Mouse (Mus musculus) MEL (cell line): ENCODE measurements around the gene Myod1. TPM values are rescaled to one million over a fixed set of nuclear protein-coding genes. Genes with fewer than 3 reads are reported as not detected.

Experiments used
- DNase-seq: peaks from one replicate; pipeline ENCODE4 v3.0.0; 2011; ENCODE audit warnings: low read depth, low spot score
- H3K27ac ChIP-seq: 2 replicates; pipeline ENCODE4 v1.5.1; 2012; ENCODE audit warnings: low read depth, mild to moderate bottlenecking, control low read depth, low read length, moderate library complexity; ENCODE audit not compliant: control insufficient read depth
- H3K27me3 ChIP-seq, 2 experiments: fragments of 150-350 bp in 1 of 2; sonication (generic) in 1 of 2; 2 replicates each; pipeline ENCODE4 v1.6.1; 2012; ENCODE audit warnings: low read length in 2 of 2, mild to moderate bottlenecking in 2 of 2, improper control_type of control experiment in 1 of 2, moderate library complexity in 1 of 2; ENCODE audit not compliant: insufficient read depth in 2 of 2, control insufficient read depth in 1 of 2
- H3K36me3 ChIP-seq, 2 experiments: 2 replicates each; pipeline ENCODE4 v1.6.1; 2012 to 2014; ENCODE audit warnings: low read length in 2 of 2, improper control_type of control experiment in 1 of 2, inconsistent platforms in 1 of 2, mild to moderate bottlenecking in 1 of 2; ENCODE audit not compliant: insufficient read depth in 2 of 2, control insufficient read depth in 1 of 2
- H3K4me1 ChIP-seq, 2 experiments: fragments of 150-350 bp in 1 of 2; sonication (generic) in 1 of 2; 2 replicates each; pipeline ENCODE4 v1.6.1; 2012; ENCODE audit warnings: low read length in 2 of 2, improper control_type of control experiment in 1 of 2, mild to moderate bottlenecking in 1 of 2; ENCODE audit not compliant: insufficient read depth in 2 of 2, control insufficient read depth in 1 of 2
- H3K4me3 ChIP-seq, 2 experiments: fragments of 150-350 bp in 1 of 2; sonication (generic) in 1 of 2; 2 replicates each; pipeline ENCODE4 v1.5.1; 2012; ENCODE audit warnings: low read depth in 2 of 2, low read length in 2 of 2, mild to moderate bottlenecking in 2 of 2, moderate library complexity in 2 of 2, control low read depth in 1 of 2, improper control_type of control experiment in 1 of 2; ENCODE audit not compliant: control insufficient read depth in 1 of 2, insufficient read depth in 1 of 2
- H3K79me2 ChIP-seq: 2 replicates; pipeline ENCODE4 v1.6.1; 2012; ENCODE audit warnings: mild to moderate bottlenecking, low read length, moderate library complexity; ENCODE audit not compliant: control insufficient read depth, poor library complexity, insufficient read depth
- H3K9ac ChIP-seq: 2 replicates; pipeline ENCODE4 v1.6.1; 2012; ENCODE audit warnings: low read depth, mild to moderate bottlenecking, control low read depth, low read length, moderate library complexity; ENCODE audit not compliant: control insufficient read depth, poor library complexity, severe bottlenecking
- H3K9me3 ChIP-seq: fragments of 150-350 bp; sonication (generic); replicated peaks from 2 replicates; pipeline ENCODE4 v1.6.1; 2012; ENCODE audit warnings: mild to moderate bottlenecking, low read length, improper control_type of control experiment, moderate library complexity; ENCODE audit not compliant: insufficient read depth
- BHLHE40 ChIP-seq: IDR thresholded peaks from 2 replicates; pipeline ENCODE4 v1.6.1; 2012; ENCODE audit warnings: low read depth, mild to moderate bottlenecking, inconsistent platforms, low read length, improper control_type of control experiment, borderline replicate concordance
- CHD2 ChIP-seq: IDR thresholded peaks from 2 replicates; pipeline ENCODE4 v1.6.1; 2011; ENCODE audit warnings: low read length, improper control_type of control experiment
- CTCF ChIP-seq, 3 experiments: IDR thresholded peaks in 2 of 3; conservative IDR thresholded peaks in 1 of 3; 2 replicates each; pipeline ENCODE4 v1.5.1; 2011 to 2012; ENCODE audit warnings: low read length in 3 of 3, low read depth in 2 of 3, mild to moderate bottlenecking in 2 of 3, improper control_type of control experiment in 1 of 3, inconsistent platforms in 1 of 3, mixed read lengths in 1 of 3, moderate library complexity in 1 of 3; ENCODE audit not compliant: control insufficient read depth in 1 of 3, insufficient read depth in 1 of 3, poor library complexity in 1 of 3, severe bottlenecking in 1 of 3
- E2F4 ChIP-seq: IDR thresholded peaks from 2 replicates; pipeline ENCODE4 v1.6.1; 2011; ENCODE audit warnings: low read depth, low read length, improper control_type of control experiment, borderline replicate concordance
- ELF1 ChIP-seq: IDR thresholded peaks from 2 replicates; pipeline ENCODE4 v1.6.1; 2014; ENCODE audit warnings: low read depth, mild to moderate bottlenecking, inconsistent platforms, low read length, improper control_type of control experiment, moderate library complexity
- EP300 ChIP-seq, 2 experiments: IDR thresholded peaks; 2 replicates each; pipeline ENCODE4 v1.6.1; 2011; ENCODE audit warnings: improper control_type of control experiment in 2 of 2, low read length in 2 of 2, low read depth in 1 of 2, mild to moderate bottlenecking in 1 of 2
- GATA1 ChIP-seq: IDR thresholded peaks from 2 replicates; pipeline ENCODE4 v1.6.1; 2011; ENCODE audit warnings: low read depth, low read length, improper control_type of control experiment
- MAX ChIP-seq: IDR thresholded peaks from 2 replicates; pipeline ENCODE4 v1.6.1; 2011; ENCODE audit warnings: low read length, improper control_type of control experiment
- MEF2A ChIP-seq: IDR thresholded peaks from 2 replicates; pipeline ENCODE4 v1.6.1; 2014; ENCODE audit warnings: low read depth, mild to moderate bottlenecking, inconsistent platforms, low read length, improper control_type of control experiment; ENCODE audit not compliant: poor library complexity, insufficient replicate concordance, severe bottlenecking; ENCODE audit errors: extremely low read depth
- NELFE ChIP-seq: IDR thresholded peaks from 2 replicates; pipeline ENCODE4 v1.6.1; 2011; ENCODE audit warnings: low read depth, low read length, improper control_type of control experiment
- POLR2AphosphoS2 ChIP-seq: IDR thresholded peaks from 2 replicates; pipeline ENCODE4 v1.6.1; 2011; ENCODE audit warnings: low read length, improper control_type of control experiment
- RAD21 ChIP-seq: IDR thresholded peaks from 2 replicates; pipeline ENCODE4 v1.6.1; 2011; ENCODE audit warnings: mild to moderate bottlenecking, low read depth, low read length, improper control_type of control experiment
- RCOR1 ChIP-seq: IDR thresholded peaks from 2 replicates; pipeline ENCODE4 v1.6.1; 2012; ENCODE audit warnings: low read depth, mild to moderate bottlenecking, inconsistent platforms, low read length, improper control_type of control experiment
- SMC3 ChIP-seq: IDR thresholded peaks from 2 replicates; pipeline ENCODE4 v1.6.1; 2011; ENCODE audit warnings: low read depth, low read length, improper control_type of control experiment
- ZC3H11A ChIP-seq: IDR thresholded peaks from 2 replicates; pipeline ENCODE4 v1.6.1; 2012; ENCODE audit warnings: low read depth, mild to moderate bottlenecking, inconsistent platforms, low read length, improper control_type of control experiment
- ZMIZ1 ChIP-seq: IDR thresholded peaks from 2 replicates; pipeline ENCODE4 v1.6.1; 2012; ENCODE audit warnings: low read depth, mild to moderate bottlenecking, inconsistent platforms, low read length, improper control_type of control experiment, moderate library complexity
- ZNF384 ChIP-seq: IDR thresholded peaks from 2 replicates; pipeline ENCODE4 v1.6.1; 2012; ENCODE audit warnings: low read depth, mild to moderate bottlenecking, inconsistent platforms, low read length, improper control_type of control experiment
- polyA plus RNA-seq, 2 experiments: library from polyadenylated mRNA; stranded (reverse) in 1 of 2; unstranded in 1 of 2; fragments of >175 nt in 1 of 2; fragments of >200 nt in 1 of 2; gene quantifications; 2 replicates each; pipeline versions ENCODE4 v1.2.1 to v1.2.4; 2012; ENCODE audit warnings: low replicate concordance in 2 of 2, low read depth in 1 of 2; ENCODE audit not compliant: insufficient read length in 2 of 2, insufficient read depth in 1 of 2, missing spikeins in 1 of 2
- total RNA-seq: library from RNA; depleted of rRNA; stranded (reverse); fragments of 300-350 nt; gene quantifications from 2 replicates; pipeline ENCODE4 v1.2.3, GENCODE M21; 2012

The Myod1 gene
- total and polyA plus RNA-seq, 3 experiments = not detected

GRCm38 (mm10) chr7:46391701-46392100 lies 15.4 kb downstream of the Myod1 start:
- no peak for DNase-seq

GRCm38 (mm10) chr7:46393116-46393515 lies 16.8 kb downstream of the Myod1 start:
- H3K79me2 ChIP-seq = no peaks in the 10 kb centered on the region
- DNase-seq = peak; percentile 68
- no peak overlapping the region for H3K9ac ChIP-seq
- no peak overlapping the region for H3K27ac ChIP-seq
- peak; percentile 92 for TF ChIP-seq RAD21
- TF ChIP-seq MAX = no peak
- no peak for TF ChIP-seq GATA1
- TF ChIP-seq ZMIZ1 = no peak
- TF ChIP-seq ZC3H11A = peak; percentile 84
- TF ChIP-seq SMC3 = peak; percentile 96
- TF ChIP-seq BHLHE40 = 0 out of 2 replicates have a peak, but pooled peaks have one; percentile 20
- no peak for TF ChIP-seq RCOR1
- TF ChIP-seq CTCF (IDR thresholded peaks at IDR 0.05 in 2 of 3, conservative IDR thresholded peaks at IDR 0.05 in 1 of 3; ENCODE audit: control insufficient read depth in 1 of 3, insufficient read depth in 1 of 3, low read depth in 2 of 3, low read length in 3 of 3, poor library complexity in 1 of 3, severe bottlenecking in 1 of 3) = peak; percentile 78 to 94 (median 92)
- no peak for TF ChIP-seq ELF1
- TF ChIP-seq ZNF384 = no peak
- no peak for TF ChIP-seq CHD2
- no peak for TF ChIP-seq EP300 (IDR thresholded peaks at IDR 0.05; ENCODE audit: low read depth in 1 of 2, low read length in 2 of 2)
- no peaks in the 10 kb centered on the region for H3K27me3 ChIP-seq
- H3K4me1 ChIP-seq = no peaks in the 10 kb centered on the region
- H3K9me3 ChIP-seq = no peaks in the 10 kb centered on the region
- H3K4me3 ChIP-seq = no peak overlapping the region
- H3K36me3 ChIP-seq = no peaks in the 10 kb centered on the region

More at GRCm38 (mm10) chr7:46391701-46392100, 15.4 kb downstream of the Myod1 start:
- no peaks in the 10 kb centered on the region for H3K9me3 ChIP-seq
- no peaks in the 10 kb centered on the region for H3K27me3 ChIP-seq
- H3K4me3 ChIP-seq = no peak overlapping the region
- no peak overlapping the region for H3K9ac ChIP-seq
- H3K36me3 ChIP-seq = no peaks in the 10 kb centered on the region
- H3K27ac ChIP-seq = no peak overlapping the region
- H3K4me1 ChIP-seq = no peaks in the 10 kb centered on the region
- TF ChIP-seq ELF1 (no peak), NELFE (no peak), CHD2 (no peak), MEF2A (no peak), POLR2AphosphoS2 (no peak), ZNF384 (no peak), MAX (no peak), E2F4 (no peak), CTCF (IDR thresholded peaks at IDR 0.05 in 2 of 3, conservative IDR thresholded peaks at IDR 0.05 in 1 of 3; ENCODE audit: control insufficient read depth in 1 of 3, insufficient read depth in 1 of 3, low read depth in 2 of 3, low read length in 3 of 3, poor library complexity in 1 of 3, severe bottlenecking in 1 of 3) (no peak)
- no peaks in the 10 kb centered on the region for H3K79me2 ChIP-seq
